Mouse (Mus musculus) retina, embryonic 14.5 days (tissue): ENCODE measurements around the gene Aplp2.
A peak's percentile ranks its signal among the peaks of the same experiment; 100 is the strongest.

ENCODE experiments used
- DNase-seq: peaks from one replicate; pipeline ENCODE4 v3.0.0-alpha.2; 2015; ENCODE audit warnings: low spot score

Aplp2 gene

GRCm38 (mm10) chr9:31211690-31212499 is at the start of gene Aplp2:
Gene Aplp2 (minus strand): TSS chr9:31211815.
- DNase-seq, result peak; percentile 98

- DNase-seq, result no peak
Observed at GRCm38 (mm10) chr9:31260219-31260618, 48.6 kb upstream of the Aplp2 start.

DNA sequence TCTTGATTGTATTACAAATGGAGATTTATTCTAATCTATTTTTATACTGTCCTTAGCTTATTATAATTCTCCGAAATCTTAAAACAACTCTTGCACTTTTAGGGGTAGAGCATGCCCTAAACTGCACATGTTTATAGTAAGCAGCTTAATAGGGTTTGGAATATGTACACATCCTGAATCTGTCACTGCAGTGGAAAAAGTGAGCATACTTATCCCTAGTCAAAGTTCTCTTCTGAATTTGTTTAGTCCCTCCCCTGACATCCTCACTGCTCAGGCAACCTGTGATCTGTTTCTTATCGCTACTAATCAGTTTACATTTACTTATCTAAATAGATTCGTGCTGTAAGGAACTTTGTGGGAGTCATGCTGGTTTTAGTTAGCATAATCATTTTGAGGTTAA is 46.6 kb upstream of the Aplp2 start:
- DNase-seq, result no peak

GRCm38 (mm10) chr9:31255953-31256352 is 44.3 kb upstream of the Aplp2 start:
- DNase-seq, result no peak

DNA sequence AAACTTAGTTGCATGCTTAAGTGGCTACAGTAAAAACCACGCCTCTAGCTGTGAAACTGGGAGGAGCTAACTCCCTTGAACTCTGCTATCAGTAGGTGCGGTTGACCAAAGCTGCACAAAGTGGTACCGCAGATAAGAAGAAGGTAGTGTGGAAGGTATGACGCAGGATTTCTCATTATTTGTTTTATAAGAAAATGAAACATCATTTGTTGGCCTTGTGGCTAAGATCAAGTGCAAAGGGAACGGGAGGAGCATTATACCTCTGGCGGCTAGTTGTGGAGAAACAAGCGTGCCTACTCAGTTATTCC is 43.0 kb upstream of the Aplp2 start:
- no peak for DNase-seq

- no peak for DNase-seq
Observed at GRCm38 (mm10) chr9:31253866-31254696, 42.5 kb upstream of the Aplp2 start.

GRCm38 (mm10) chr9:31253311-31253734 is 41.7 kb upstream of the Aplp2 start:
- DNase-seq, result no peak

- DNase-seq, result no peak
Observed at GRCm38 (mm10) chr9:31252182-31252799, 40.7 kb upstream of the Aplp2 start.

DNA sequence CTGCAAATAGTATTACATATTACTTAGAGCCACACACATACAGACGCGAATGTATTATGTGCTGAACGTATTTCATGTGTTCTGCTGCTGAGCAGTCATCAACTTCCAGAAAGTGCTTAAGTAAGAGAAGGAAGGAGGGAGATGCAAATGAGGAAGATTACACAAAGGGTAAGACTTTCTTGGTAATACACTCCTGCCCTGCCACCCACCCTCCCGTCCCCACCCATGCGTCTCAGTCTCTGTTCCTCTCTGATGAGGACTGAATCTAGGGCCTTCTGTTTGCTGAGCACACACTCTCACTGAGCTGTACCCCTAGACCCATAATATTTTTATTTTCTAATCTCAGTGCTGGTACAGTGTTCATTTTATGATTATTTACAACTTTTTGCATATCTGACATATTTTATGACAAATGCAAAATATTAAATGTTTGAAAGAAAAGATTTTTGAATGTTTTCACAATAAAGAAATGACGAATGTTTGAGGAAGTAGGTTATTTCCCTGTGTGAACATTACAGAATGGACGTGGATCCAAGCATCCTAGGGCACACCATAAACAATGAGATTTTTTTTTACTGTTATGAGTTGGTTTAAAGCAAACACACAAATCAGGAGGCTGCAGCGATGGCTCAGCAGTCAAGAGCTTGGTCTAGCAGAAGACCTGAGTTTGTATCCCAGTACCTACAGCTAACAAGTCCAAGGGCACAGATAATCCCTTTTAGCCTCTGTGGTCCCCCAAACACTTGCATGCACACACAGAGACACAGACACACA is 36.0 kb upstream of the Aplp2 start:
- no peak for DNase-seq

DNA sequence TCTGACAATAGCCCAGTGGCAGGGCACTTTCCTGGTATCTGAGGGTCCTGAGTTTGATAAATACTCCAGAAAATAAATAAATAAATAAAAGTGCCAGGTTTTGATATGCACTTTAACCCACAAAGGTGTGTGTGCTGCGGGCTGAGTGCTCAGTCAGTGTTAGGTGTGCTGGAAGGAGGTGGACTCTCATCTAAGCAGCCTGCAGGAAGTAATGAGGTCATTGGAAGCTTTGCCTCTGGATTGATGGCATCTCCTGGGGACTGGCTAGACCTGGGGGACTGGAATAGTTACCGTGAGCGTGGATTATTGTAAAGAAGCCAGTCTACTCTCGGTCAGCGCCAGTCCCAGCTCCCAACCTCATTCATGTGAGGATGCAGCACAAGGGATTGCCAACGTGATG is 34.8 kb upstream of the Aplp2 start:
- DNase-seq, result no peak

GRCm38 (mm10) chr9:31245006-31245405 is 33.4 kb upstream of the Aplp2 start:
- DNase-seq, result no peak

GRCm38 (mm10) chr9:31243939-31244333 is 32.3 kb upstream of the Aplp2 start:
- no peak for DNase-seq

- no peak for DNase-seq
Observed at GRCm38 (mm10) chr9:31243306-31243938, 31.8 kb upstream of the Aplp2 start.

GRCm38 (mm10) chr9:31241208-31241699 is 29.6 kb upstream of the Aplp2 start:
- no peak for DNase-seq

- no peak for DNase-seq
Observed at GRCm38 (mm10) chr9:31240522-31241207, 29.1 kb upstream of the Aplp2 start.

DNA sequence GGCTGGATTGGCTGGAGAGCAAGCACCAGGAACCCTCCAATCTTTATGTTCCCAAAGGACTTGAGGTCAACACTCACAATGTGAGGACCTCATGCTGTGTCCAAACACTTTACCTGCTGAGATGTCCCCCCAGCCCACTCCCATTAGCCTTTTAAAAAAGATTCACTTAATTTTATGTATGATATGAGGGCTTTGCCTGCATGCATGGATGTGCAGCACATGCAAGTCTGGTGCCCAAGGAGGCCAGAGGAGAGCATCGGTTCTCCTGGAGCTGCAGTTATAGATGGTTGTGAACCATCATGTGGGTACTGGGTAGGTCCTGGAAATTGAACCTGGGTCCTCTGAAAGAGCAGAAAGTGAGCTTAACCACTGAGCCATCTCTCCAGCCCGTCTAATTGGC is 27.9 kb upstream of the Aplp2 start:
- no peak for DNase-seq

GRCm38 (mm10) chr9:31238526-31238925 is 26.9 kb upstream of the Aplp2 start:
- no peak for DNase-seq

- DNase-seq, result no peak
Observed at GRCm38 (mm10) chr9:31236079-31236478, 24.5 kb upstream of the Aplp2 start.

GRCm38 (mm10) chr9:31235489-31235888 is 23.9 kb upstream of the Aplp2 start:
- DNase-seq, result no peak

GRCm38 (mm10) chr9:31235030-31235429 is 23.4 kb upstream of the Aplp2 start:
- DNase-seq, result no peak

DNA sequence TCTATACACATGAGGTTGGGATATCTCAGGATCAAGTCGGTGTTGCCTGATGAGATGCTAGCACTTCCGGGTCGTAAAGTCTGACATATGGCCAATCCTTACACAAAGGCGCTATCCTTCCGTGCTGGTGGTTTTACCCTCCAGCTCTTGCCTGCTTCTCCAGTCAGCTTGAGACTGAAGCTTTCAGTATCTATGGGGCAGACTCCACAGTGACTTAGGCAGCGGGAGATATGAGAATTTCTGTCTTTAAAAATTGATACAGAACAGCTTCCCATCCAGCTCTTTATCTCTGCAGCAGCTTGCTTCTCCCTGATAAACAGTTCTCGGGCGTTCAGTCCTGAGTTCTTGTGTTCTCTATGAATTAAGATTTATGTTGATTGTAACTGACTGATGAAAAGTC is 14.9 kb upstream of the Aplp2 start:
- no peak for DNase-seq
